Mouse (Mus musculus): Measurements from ENCODE around the gene Slc27a3. TPM values are rescaled to one million over a fixed set of nuclear protein-coding genes. Genes with fewer than 3 reads are reported as not detected.

The Slc27a3 gene
- 5.2 and 5.7 TPM in 2 replicates for polyA plus RNA-seq (2015; fragmentation: Nextera tagmentation; extraction: Ambion mirVana)

DNA sequence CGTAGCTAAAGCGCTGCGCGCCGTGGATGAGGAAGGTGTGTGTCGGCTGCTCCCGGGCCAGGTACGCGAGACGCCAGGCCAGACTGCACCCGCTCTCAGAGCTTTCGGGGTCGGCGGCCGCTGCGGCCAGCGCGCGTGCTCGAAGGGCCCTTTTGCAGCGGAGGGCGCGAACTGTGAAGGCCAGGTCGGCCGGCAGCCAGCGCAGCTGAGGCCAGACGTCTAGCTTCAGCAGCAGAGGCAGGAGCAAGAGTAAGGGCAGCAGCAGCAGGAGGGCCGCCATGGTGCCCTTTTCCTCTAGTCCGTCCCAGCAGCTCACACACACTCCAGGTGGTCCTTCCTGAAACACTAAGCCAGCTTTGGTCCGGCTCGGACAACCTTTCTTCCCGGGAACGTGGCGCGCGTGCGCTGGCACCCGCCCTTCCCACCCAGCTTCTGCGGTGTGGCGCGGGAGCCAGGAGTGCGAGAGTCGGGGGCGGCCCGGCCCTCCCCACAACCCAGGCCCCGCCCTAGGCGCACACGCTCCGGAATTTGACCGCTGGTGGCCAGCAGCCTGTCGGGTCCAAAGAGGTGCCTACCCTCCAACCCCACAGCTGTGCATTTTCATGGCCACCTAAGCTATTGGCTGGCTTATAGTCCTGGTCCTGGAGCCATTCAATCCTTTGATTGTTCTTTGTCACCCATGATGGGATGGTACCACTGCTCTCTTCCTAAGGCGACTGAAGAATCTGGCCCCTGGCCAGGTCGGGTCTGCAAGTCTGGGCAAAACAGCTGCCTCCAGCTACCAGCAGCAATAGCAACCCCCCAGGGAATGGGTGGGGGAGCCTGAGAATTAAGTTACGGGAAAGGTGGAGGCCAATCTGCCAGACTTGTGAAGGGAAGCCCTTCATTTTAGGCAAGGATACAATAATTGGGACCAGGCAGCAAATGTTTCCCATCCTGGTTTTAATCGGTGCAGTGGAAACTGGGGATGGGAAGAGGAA lies at the start of gene Slc27a3:
Gene Slc27a3 (minus strand): TSS at position 428 of the 980 bp plus-strand sequence.
- DNase-seq (ENCODE audit: low spot score) = no peak

DNA sequence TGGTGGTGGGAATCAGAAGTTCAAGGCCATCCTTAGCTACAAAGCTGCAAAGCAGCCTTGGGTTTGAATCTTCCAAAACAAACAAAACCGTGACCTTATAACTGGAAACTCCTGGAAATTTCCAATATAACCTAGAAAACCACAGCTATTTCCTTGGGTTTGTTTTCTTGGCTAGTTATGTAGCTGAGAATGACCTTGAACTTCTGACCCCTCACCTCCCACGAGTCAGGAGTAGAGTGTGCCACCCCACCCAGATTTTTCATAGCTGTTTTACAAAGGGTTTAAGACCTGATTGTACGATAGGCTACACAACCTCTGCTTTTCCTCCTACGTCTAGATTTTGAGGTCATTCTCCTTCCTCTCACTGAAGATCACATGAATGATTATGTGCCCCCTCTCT lies 47.4 kb upstream of the Slc27a3 start:
- no peak for DNase-seq (ENCODE audit: low spot score)

DNA sequence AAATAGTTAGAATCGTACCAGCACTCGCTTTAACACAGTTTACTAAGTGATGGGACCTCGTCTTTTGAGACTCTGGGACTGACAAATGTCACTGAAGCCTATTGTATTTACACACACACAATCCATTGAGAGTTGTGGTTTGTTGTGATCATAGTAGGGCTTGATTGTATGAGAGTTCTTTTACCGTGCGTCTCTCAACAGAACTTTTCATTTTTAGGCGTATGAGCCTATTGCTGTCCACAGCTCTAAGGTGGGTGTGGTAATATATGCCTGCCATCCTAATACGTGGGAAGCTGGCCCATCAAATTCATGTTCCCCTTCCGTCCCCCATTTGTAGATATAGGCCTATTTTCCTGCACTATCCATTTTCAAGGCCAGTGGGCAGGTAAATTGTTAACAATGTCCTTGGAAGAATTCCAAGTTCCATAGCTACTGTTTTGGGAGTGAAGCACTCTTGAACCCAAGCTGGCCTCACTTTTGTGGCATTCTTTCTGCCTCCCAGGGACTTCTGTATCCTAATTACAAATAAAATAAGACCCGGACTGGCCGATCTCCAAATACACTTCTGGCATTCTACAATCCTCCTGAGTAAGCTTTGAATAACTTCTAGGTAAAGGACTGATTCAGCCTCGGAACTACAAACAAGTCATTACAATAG lies 44.5 kb upstream of the Slc27a3 start:
- no peak for DNase-seq (ENCODE audit: low spot score)

DNA sequence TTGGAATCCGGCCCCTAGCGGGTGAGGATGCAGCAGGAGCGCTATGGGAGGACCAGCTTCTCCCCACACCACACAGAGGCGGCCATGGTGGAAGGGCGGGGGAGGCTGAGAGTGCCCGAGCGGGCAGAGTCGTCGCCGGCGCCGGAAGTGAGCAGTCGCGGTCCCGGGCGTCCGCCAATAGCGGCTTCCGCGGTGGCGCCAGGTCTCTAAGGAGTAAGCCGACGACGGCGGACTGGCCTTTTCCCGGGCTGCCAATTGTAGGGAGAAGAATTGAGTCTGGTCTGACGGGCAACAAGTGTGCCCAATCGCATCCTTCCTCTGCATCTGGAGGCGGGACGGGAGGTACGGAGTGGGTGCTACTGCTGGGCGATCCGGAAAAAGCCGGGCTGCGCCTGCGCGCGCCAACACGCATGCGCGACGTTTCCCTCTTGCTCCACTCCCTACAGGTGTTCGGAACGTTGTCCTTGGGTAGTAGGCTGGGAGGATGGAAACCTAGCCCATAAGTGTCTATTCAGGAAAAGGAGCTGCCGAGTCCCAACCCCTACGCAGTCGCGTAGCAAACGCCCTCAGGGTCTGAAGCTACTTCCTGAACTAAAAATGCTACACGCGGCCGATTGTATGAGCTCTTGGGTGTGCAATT lies 43.8 kb upstream of the Slc27a3 start, which contains the start of gene Ints3:
Gene Ints3 (minus strand): TSS at position 242 of the 640 bp plus-strand sequence.
- DNase-seq (ENCODE audit: low spot score) = peak; percentile 98

DNA sequence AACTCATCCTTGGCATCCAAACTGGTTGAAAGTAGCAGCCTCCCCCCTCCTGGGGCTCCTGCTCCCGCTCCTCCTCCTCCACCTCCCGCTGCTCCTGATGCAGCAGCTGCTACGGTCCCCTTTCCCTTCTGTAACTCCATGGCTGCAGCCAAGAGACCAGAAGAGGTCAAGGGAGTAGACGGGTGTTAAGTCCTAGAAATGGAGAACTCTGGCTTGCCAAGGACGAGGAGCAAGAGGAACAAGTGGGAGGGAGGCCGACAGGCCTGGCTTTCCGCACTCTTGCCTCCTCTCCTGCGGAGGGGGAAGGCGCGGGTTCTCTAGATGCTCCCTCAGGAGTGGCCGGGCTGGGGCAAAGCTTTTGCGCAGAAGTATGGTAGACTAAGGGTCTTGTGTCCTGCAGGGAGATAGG lies 43.1 kb upstream of the Slc27a3 start:
- no peak for DNase-seq (ENCODE audit: low spot score)

DNA sequence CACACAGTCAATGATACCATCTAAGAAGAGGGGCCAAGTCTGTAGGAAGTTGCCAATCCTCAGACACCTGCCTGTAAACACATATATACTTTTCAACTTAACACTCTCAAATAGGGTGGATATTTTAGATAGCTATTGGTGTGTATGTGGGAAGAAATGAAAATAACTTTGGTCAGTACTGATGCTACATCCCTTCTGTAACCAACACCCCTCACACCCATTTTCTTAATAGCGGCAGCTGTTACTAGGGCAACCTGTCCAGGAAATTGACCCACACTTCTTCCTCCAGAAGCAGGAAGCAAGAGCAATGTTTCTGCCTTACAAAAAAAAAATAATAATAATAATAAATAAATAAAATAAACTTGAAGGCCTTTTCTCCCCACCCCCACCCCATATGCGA lies 42.6 kb upstream of the Slc27a3 start:
- DNase-seq (ENCODE audit: low spot score) = no peak

DNA sequence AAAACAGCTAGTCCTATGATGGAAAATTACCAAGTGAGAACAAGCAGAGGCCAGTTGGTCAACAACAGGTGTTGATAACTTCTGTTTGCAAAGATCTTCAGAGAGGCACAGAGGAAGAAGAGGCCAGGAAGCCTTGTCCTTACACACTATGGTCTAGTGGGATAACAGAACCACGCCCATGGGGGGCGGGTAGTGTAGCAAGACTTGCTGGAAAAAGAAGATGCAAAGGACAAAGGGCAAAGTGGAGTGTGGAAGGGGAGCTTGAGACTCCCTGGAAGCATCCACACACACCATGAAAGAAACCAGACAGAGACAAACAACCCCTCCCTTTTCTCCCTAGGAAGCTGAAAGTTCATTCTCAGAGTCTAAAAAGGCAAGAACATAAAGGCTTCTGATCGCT lies 39.8 kb upstream of the Slc27a3 start:
- no peak for DNase-seq (ENCODE audit: low spot score)

DNA sequence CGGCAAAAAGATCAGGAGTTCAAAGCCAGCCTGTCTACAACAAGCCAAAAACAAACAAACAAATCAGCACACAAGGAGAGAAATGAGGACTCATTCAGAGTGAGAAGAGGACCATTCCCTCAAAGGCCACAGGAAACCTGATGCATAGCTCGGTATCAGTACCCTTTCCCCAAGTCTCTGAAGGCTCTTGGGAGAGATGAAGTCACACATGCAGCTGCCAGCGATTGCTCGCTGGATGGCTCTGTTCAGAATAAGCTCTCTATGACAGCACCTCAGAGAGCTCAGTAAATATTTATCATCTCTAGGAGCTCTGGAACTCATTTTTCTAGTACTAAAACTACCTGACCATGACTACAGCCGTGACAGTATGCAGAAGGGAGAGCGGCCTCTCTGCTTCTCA lies 38.4 kb upstream of the Slc27a3 start:
- no peak for DNase-seq (ENCODE audit: low spot score)

DNA sequence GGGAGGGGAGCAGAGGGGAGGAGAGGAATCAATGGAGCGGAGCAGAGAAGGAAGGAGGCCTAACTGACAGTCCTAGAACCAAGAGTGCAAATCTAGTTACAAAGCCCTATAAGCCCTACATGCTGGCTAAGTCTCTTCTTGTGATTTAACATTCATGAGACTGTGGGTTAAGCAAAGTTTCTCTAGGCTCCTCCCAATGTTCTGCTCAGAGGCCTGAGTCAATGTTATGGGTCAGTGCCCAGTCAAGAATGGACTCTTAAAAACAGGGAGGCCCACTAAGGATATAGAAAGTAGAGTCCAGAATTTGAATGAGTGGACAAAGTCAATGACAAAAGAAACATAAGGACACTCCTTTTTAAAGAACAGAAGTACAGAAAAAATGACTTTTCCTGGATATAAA lies 37.8 kb upstream of the Slc27a3 start:
- DNase-seq (ENCODE audit: low spot score) = no peak

DNA sequence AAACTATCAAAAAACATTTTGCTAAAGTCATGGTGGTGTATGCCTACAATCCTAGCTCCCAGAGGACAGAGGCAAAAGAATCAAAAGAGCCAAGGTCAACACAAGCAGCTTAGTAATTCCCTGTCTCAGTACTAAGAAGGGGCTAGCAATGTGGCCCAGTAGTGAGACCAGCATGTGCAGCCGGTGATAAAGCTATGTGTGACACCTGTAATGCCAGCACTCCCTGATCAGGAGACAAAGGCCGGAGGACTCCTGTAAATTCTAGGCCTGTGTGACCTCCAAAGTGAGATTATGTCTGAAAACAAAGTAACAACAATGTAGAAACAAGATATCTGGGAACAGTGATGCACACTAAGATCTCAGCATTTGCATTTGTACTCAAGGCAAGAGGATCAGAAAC lies 35.8 kb upstream of the Slc27a3 start:
- no peak for DNase-seq (ENCODE audit: low spot score)

DNA sequence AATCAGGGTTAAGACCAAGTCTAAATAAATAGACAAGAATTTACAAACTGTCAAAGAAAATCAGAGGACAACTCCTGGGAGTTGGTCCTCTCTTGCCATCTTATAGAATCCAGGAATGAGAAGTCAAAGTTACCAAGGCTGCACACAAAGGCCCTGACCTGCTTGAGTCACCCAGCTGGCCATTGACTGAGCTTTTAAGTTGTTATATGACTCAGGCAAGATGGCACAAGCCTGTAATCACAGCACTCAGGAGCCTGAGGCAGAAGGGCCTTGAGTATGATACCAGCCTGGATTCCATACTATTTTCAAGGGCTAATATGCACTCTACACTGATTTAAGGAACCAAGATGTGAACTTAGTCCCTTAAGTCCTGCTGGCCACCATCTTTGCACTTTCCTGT lies 33.8 kb upstream of the Slc27a3 start:
- no peak for DNase-seq (ENCODE audit: low spot score)

DNA sequence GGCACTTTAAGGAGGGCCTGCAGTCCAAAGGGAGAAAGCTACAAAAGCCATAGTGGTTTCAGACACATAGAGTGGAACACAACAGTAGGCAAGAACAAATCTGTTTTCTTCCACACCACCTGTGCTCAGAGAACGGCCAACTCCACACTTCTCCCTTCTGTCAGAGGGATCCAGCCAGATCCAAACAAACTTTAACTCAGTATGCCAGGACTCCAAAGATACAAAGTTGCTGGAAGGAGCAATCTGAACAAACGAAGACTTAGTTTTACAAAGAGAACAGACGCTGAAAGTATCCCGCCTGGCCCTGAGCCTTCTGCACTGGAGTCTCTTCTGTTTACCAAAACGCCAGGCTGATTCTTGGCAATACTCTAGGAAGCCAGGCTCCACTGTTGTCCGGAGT lies 31.0 kb upstream of the Slc27a3 start:
- no peak for DNase-seq (ENCODE audit: low spot score)

DNA sequence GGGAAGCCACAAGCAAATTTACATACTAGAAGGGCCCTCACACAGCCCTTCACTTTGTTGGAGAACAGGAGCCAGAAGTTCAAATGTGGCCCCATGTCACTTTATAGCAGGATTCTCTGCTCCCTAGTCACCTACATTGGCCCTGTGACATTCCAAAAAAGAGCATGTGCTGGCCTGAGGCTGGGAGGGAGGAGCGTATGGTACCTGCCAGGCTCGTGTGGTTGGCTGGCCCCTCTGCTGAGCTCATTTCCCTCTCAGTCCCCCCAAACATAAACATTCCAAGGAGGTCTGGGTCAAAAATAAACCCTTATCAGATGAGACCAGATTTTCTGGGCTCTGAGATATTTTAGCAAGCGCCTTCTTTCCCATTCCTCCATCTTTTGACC lies 23.3 kb upstream of the Slc27a3 start:
- no peak for DNase-seq (ENCODE audit: low spot score)

DNA sequence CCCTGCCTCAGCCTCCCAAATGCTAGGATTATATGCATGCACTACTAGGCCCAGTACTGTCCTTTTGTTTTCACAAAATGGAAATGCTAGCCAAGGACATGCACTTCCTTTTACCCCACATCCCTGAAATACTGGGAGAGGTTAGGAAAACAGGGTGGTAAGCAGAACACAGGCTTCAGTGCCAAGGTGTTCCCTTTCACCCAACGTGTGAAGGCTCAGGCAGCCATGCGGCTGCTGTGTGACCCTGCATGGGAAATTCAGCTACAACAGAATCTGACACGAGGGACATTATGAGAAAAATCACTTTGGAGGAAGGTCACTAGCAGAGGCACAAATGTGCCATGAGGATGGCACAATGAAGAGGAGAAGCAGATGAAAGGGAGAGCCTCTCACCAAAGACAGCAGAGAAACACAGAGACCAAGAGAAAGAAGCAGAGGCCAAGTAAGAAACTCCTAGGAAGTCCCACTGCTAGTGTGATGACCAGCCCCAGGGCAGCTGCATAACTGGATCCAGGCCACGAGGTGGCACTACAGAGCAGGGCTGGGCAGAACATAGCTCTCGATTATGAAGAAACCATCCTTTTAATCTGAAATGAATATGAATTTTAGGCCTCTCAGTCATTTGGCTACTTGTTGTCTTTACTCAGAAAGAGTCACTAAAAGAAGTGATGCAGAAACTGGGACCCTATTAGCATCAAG lies 22.7 kb upstream of the Slc27a3 start:
- DNase-seq (ENCODE audit: low spot score) = peak; percentile 54

DNA sequence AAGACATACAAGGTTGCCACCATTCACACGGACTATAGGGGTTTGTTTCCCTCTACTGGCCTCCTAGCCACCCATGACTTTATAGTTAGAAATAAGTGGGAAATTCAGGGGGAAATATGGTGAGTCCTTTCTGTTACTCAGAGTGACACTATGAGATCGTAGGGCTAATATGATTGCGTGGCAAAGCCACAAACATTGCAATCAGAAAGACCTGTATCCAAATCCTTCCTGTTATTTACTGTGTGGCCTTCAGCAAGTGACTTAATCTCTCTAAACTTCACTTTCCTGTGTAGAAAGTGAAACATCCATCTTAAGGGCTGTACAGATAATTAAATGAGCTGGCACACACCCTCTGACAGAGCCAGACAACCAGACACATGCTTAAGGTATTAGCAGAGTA lies 19.0 kb upstream of the Slc27a3 start:
- no peak for DNase-seq (ENCODE audit: low spot score)

DNA sequence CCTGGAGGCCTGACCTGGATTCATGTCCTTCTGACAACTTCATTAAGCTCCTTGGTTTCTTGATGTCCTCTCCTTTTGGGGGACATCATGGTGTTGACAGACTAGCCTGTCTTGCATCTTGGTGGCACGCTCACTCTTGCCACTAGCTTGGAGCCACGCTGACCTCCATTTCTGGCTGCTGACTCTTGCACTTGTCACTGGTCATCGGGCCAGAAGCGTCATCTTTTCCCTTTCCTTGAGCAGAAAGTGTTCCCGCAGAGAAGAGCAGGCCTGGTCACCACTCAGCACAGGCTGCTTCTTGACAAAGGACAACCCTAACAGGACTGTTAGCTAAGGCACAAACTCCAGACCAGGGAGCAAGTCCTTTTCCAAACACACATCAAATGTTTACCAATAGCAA lies 16.7 kb upstream of the Slc27a3 start:
- no peak for DNase-seq (ENCODE audit: low spot score)

DNA sequence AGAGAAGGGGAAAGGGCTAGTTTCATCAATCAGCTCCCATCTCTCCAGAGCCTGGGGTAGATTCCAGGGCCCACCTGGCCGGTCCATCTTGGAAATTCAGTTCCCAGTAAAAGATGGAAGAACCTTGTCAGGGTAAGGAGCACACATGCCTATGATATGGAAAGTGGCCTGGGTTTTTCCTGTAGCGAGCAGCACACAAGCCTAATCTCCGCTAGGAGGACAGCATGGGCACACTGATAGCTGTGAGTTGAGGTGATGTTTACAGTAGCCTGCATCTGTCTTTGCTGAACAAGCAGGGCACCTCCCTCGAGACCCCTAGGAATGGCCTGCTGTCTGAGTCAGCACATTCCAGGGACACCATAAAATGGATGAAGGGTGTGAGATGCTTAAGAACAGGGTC lies 14.9 kb upstream of the Slc27a3 start:
- no peak for DNase-seq (ENCODE audit: low spot score)

DNA sequence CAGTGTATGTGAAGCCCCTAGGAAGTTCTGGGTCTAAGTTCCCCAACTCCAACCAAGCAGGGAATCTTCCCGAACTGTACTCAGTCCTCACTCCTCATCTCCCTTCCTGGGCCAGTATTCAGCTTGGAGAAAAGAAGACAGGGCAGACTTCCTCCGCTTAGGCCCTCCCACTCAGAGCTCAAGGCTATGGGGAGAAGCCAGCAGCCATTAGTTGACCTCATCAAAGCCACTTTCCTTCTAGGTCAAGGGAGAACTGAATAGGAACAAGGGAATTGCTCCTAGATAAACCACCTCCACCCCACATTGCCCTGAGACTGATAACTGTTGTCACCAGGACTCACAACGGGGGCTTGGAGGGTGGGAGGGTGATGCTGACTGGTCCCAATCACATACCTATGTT lies 14.4 kb upstream of the Slc27a3 start:
- no peak for DNase-seq (ENCODE audit: low spot score)

DNA sequence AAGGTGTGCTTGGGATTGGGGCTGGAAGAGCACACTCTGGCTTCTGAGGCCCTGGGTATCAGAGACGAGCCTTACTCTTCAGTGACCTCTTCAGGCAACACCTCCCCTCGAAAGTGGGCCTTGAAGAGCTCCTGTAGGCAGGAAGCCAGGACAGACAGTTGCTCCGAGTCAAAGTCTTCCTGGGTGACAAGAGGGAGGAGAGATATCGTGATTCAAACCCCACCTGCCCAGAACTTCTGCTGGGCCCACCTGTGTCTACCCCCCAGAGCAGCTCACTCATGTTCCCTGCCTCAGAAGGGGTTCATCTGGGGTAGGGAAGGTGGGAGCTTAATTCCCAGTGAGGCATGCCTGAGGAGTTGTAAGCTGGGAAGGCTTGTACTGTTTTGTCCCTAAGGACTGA lies 11.3 kb upstream of the Slc27a3 start:
- no peak for DNase-seq (ENCODE audit: low spot score)

DNA sequence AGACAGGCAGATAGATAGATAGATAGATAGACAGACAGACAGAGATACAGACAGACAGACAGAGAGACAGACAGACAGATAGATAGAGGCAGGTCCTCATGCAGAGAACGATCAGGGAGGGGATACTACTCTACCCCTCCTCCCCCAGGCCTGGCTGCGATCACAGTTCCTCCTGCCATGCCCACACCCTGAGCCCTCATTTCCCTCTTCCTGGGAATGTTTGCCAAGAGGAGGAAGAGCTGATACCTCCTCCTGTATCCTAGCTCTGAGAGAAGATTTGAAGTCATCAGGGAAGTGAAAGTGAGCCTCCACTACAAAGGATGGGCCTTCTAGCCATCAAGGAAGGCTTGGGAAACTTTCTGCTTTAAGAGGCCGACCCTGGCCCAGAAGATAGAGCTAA lies 5.9 kb upstream of the Slc27a3 start:
- DNase-seq (ENCODE audit: low spot score) = no peak

DNA sequence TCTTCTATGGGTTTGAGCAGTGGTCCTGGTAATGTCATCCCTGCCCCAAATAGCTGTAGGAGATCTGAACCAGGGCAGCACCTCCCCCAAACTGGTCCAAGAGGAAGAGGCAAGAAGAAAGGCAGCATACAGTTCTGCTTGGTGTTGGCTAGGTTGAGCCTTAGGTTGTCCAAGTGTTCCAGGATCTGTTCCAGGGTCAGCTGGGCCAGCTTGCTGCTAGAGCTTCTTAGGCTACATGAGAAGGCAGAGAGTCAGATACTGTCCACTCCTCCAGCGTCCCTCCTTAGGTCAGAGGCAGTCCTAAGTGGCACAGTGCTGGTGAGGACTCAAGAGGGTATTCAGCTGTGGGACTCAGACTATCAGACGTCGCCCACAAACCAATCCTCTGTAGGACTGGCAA lies 2.9 kb upstream of the Slc27a3 start:
- no peak for DNase-seq (ENCODE audit: low spot score)

DNA sequence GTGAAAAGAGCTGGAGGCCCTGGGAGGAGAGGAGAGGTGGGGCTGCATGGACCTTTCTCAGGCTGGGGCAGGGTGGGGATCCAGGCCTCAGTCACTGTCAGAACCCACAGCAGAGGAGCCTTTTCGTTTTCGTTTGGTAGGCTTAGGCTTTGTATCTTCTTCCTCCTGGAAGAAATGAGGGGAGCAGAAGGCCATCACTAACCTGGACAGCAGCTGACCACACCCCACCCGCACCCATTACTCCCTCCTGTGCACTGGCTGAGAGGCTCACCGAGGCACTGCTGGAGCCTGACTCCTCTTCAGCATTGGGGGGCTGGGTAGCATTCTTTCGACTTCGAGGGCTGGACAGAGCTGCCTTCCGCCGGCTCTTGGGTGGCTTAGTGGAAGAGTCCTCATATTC lies 2.2 kb upstream of the Slc27a3 start:
- DNase-seq (ENCODE audit: low spot score) = no peak
